Mouse (Mus musculus) ES-Bruce4 (cell line): ENCODE data around the gene Wdr73. TPM values are rescaled to one million over a fixed set of nuclear protein-coding genes. Genes with fewer than 3 reads are reported as not detected.
"Not testable (repeated sequence)": the region's sequence is repeated elsewhere in the genome, so short reads cannot be mapped to it uniquely, and the experiment has no call there.

Source experiments
- H3K27ac ChIP-seq: 2 replicates; pipeline ENCODE4 v1.5.1; 2012; ENCODE audit warnings: low read length, inconsistent platforms; ENCODE audit not compliant: insufficient read depth
- H3K27me3 ChIP-seq: 2 replicates; pipeline ENCODE4 v1.6.1; 2012; ENCODE audit warnings: mild to moderate bottlenecking, low read length, inconsistent platforms; ENCODE audit not compliant: control insufficient read depth, poor library complexity, insufficient read depth, severe bottlenecking
- H3K36me3 ChIP-seq: 2 replicates; pipeline ENCODE4 v1.6.1; 2012; ENCODE audit warnings: inconsistent platforms, mild to moderate bottlenecking, low read length, moderate library complexity; ENCODE audit not compliant: control insufficient read depth, poor library complexity, insufficient read depth, severe bottlenecking
- H3K4me1 ChIP-seq: one replicate; pipeline ENCODE4 v1.8.1; 2011; ENCODE audit warnings: low read length; ENCODE audit not compliant: control insufficient read depth, insufficient read depth
- H3K4me3 ChIP-seq: 2 replicates; pipeline ENCODE4 v1.5.1; 2011; ENCODE audit warnings: low read depth, mild to moderate bottlenecking, low read length
- H3K9ac ChIP-seq: 2 replicates; pipeline ENCODE4 v1.6.1; 2012; ENCODE audit warnings: low read depth, mild to moderate bottlenecking, inconsistent platforms; ENCODE audit not compliant: poor library complexity, severe bottlenecking
- H3K9me3 ChIP-seq: replicated peaks from 2 replicates; pipeline ENCODE4 v1.6.1; 2012; ENCODE audit warnings: mild to moderate bottlenecking, low read length, inconsistent platforms; ENCODE audit not compliant: control insufficient read depth, poor library complexity, insufficient read depth, severe bottlenecking
- CTCF ChIP-seq: IDR thresholded peaks from one replicate; pipeline ENCODE4 v1.8.1; 2011; ENCODE audit warnings: low read depth, low read length
- EP300 ChIP-seq: IDR thresholded peaks from 2 replicates; pipeline ENCODE4 v1.6.1; 2011; ENCODE audit warnings: low read depth, low read length; ENCODE audit not compliant: insufficient read depth
- POLR2A ChIP-seq: IDR thresholded peaks from one replicate; pipeline ENCODE4 v1.8.1; 2011; ENCODE audit warnings: low read length; ENCODE audit not compliant: insufficient read depth
- polyA plus RNA-seq: library from polyadenylated mRNA; stranded (reverse); fragments of >200 nt; gene quantifications from 2 replicates; pipeline ENCODE4 v1.2.4, GENCODE M21; 2011; ENCODE audit warnings: low read depth; ENCODE audit not compliant: missing spikeins, insufficient read depth, insufficient read length

The Wdr73 gene
- 35.9 and 39.3 TPM in 2 replicates for polyA plus RNA-seq

GRCm38 (mm10) chr7:80900944-80901501 is at the start of gene Wdr73:
Gene Wdr73, minus strand, starts transcription at chr7:80901269.
- Histone ChIP-seq H3K9me3 (no peaks in the 10 kb centered on the region), H3K27ac (no peak within 1 kb of the TSS)
- TF ChIP-seq EP300 = no peak
- TF ChIP-seq POLR2A = peak; percentile 84

GRCm38 (mm10) chr7:80947445-80948350 is 46.6 kb upstream of the Wdr73 start, which contains the start of gene Sec11a:
Gene Sec11a, minus strand, starts transcription at chr7:80947780.
- Histone ChIP-seq H3K9me3 (no peaks in the 10 kb centered on the region), H3K27me3 (no peaks in the 10 kb centered on the region), H3K4me3 (peak within 1 kb of the TSS; percentile 96), H3K27ac (peak within 1 kb of the TSS; percentile 86), H3K9ac (peak within 1 kb of the TSS; percentile 84), H3K36me3 (peaks cover 4% of the 10 kb centered on the region; the same call in 1 of the 2 replicates), H3K4me1 (no peaks in the 10 kb centered on the region)
- TF ChIP-seq CTCF (no peak), POLR2A (peak; percentile 83), EP300 (0 out of 2 replicates have a peak, but pooled peaks have one; percentile 40)

More at GRCm38 (mm10) chr7:80900944-80901501, at the start of gene Wdr73:
- Histone ChIP-seq H3K4me3 (peak within 1 kb of the TSS; percentile 94), H3K9ac (peak within 1 kb of the TSS; percentile 84), H3K36me3 (peaks cover 14% of the 10 kb centered on the region), H3K4me1 (no peaks in the 10 kb centered on the region), H3K27me3 (no peaks in the 10 kb centered on the region)

GRCm38 (mm10) chr7:80939808-80940207 is 38.7 kb upstream of the Wdr73 start:
- no peak overlapping the region for H3K27ac ChIP-seq
- TF ChIP-seq EP300 = no peak
- no peak for TF ChIP-seq POLR2A
- TF ChIP-seq CTCF = no peak
- H3K4me3 ChIP-seq = no peak overlapping the region
- no peaks in the 10 kb centered on the region for H3K27me3 ChIP-seq
- H3K36me3 ChIP-seq = peaks cover 3% of the 10 kb centered on the region
- H3K4me1 ChIP-seq = no peaks in the 10 kb centered on the region
- H3K9ac ChIP-seq = no peak overlapping the region
- peaks cover 2% of the 10 kb centered on the region; the same call in 1 of the 2 replicates for H3K9me3 ChIP-seq

GRCm38 (mm10) chr7:80937304-80937666 is 36.2 kb upstream of the Wdr73 start:
- H3K36me3 ChIP-seq = peaks cover 16% of the 10 kb centered on the region

GRCm38 (mm10) chr7:80936617-80937303 is 35.7 kb upstream of the Wdr73 start:
- peaks cover 16% of the 10 kb centered on the region for H3K36me3 ChIP-seq
- H3K9ac ChIP-seq, H3K4me1 ChIP-seq, H3K9me3 ChIP-seq, H3K27ac ChIP-seq, H3K27me3 ChIP-seq, H3K4me3 ChIP-seq: not testable (repeated sequence)

More at GRCm38 (mm10) chr7:80937304-80937666, 36.2 kb upstream of the Wdr73 start:
- H3K4me3 ChIP-seq, H3K27ac ChIP-seq, H3K4me1 ChIP-seq, H3K9ac ChIP-seq, H3K27me3 ChIP-seq, H3K9me3 ChIP-seq: not testable (repeated sequence)

GRCm38 (mm10) chr7:80935834-80936233 is 34.8 kb upstream of the Wdr73 start:
- Histone ChIP-seq H3K9ac (no peak overlapping the region), H3K36me3 (peaks cover 23% of the 10 kb centered on the region), H3K27ac (peak overlapping the region; percentile 53; the same call in 1 of the 2 replicates), H3K9me3 (peaks cover 2% of the 10 kb centered on the region; the same call in 1 of the 2 replicates), H3K4me1 (no peaks in the 10 kb centered on the region), H3K4me3 (no peak overlapping the region), H3K27me3 (no peaks in the 10 kb centered on the region)
- no peak for TF ChIP-seq POLR2A
- TF ChIP-seq CTCF = no peak
- no peak for TF ChIP-seq EP300
